Mouse (Mus musculus): ENCODE results near the gene Cdhr3. TPM values are rescaled to one million over a fixed set of nuclear protein-coding genes. Genes with fewer than 3 reads are reported as not detected.
A peak's percentile ranks its signal among the peaks of the same experiment; 100 is the strongest.
"Not testable (repeated sequence)": the region's sequence is repeated elsewhere in the genome, so short reads cannot be mapped to it uniquely, and the experiment has no call there.

Gene Cdhr3
- polyA plus RNA-seq, 1 experiment from 2014 or later: not detected

- Histone ChIP-seq H3K9ac (no peak overlapping the region), H3K9me3 (no peaks in the 10 kb centered on the region), H3K27ac (no peak overlapping the region), H3K36me3 (no peaks in the 10 kb centered on the region), H3K4me3 (replicated peaks) (no peak overlapping the region), H3K4me1 (replicated peaks) (no peaks in the 10 kb centered on the region; the same call in 1 of the 2 replicates), H3K4me2 (replicated peaks) (no peak overlapping the region), H3K27me3 (replicated peaks) (no peaks in the 10 kb centered on the region)
- 83% methylated on average over 6 of the region's 6 CpGs for WGBS
- peak; percentile 7; the same call in 1 of the 2 replicates for ATAC-seq
Observed at GRCm38 (mm10) chr12:33009206-33009966, 83.3 kb downstream of the Cdhr3 start.

- Histone ChIP-seq H3K9ac (no peak overlapping the region), H3K9me3 (no peaks in the 10 kb centered on the region), H3K4me3 (replicated peaks) (no peak overlapping the region), H3K27me3 (replicated peaks) (no peaks in the 10 kb centered on the region), H3K36me3 (no peaks in the 10 kb centered on the region), H3K4me2 (replicated peaks) (no peak overlapping the region), H3K27ac (0 out of 2 replicates have a peak overlapping the region, but pooled peaks have one; percentile 32), H3K4me1 (replicated peaks) (no peaks in the 10 kb centered on the region; the same call in 1 of the 2 replicates)
- ATAC-seq: peak; percentile 84
- 48% methylated on average over 7 of the region's 7 CpGs for WGBS
Observed at GRCm38 (mm10) chr12:33008305-33009110, 84.2 kb downstream of the Cdhr3 start.

GRCm38 (mm10) chr12:33007176-33007575 is 85.5 kb downstream of the Cdhr3 start:
- Histone ChIP-seq H3K27me3 (replicated peaks) (no peaks in the 10 kb centered on the region), H3K4me3 (replicated peaks) (no peak overlapping the region), H3K4me1 (replicated peaks) (no peaks in the 10 kb centered on the region; the same call in 1 of the 2 replicates), H3K9me3 (no peaks in the 10 kb centered on the region), H3K36me3 (no peaks in the 10 kb centered on the region), H3K4me2 (replicated peaks) (no peak overlapping the region), H3K27ac (no peak overlapping the region), H3K9ac (no peak overlapping the region)
- ATAC-seq: no peak
- 92% methylated on average over 2 of the region's 2 CpGs for WGBS

GRCm38 (mm10) chr12:33005858-33006257 is 86.8 kb downstream of the Cdhr3 start:
- no peaks in the 10 kb centered on the region; the same call in 1 of the 2 replicates for H3K4me1 ChIP-seq (replicated peaks)
- 68% methylated on average over 5 of the region's 5 CpGs for WGBS
- H3K9ac ChIP-seq: no peak overlapping the region
- H3K4me3 ChIP-seq (replicated peaks): no peak overlapping the region
- H3K9me3 ChIP-seq: no peaks in the 10 kb centered on the region
- no peaks in the 10 kb centered on the region for H3K36me3 ChIP-seq
- H3K27ac ChIP-seq: no peak overlapping the region
- no peaks in the 10 kb centered on the region for H3K27me3 ChIP-seq (replicated peaks)
- H3K4me2 ChIP-seq (replicated peaks): no peak overlapping the region
- no peak for ATAC-seq

- ATAC-seq: 0 out of 2 replicates have a peak, but pooled peaks have one; percentile 18
- no peaks in the 10 kb centered on the region for H3K27me3 ChIP-seq (replicated peaks)
- H3K9me3 ChIP-seq: no peaks in the 10 kb centered on the region
- no peak overlapping the region for H3K4me3 ChIP-seq (replicated peaks)
- H3K4me1 ChIP-seq (replicated peaks): no peaks in the 10 kb centered on the region; the same call in 1 of the 2 replicates
- H3K9ac ChIP-seq: no peak overlapping the region
- no peak overlapping the region for H3K27ac ChIP-seq
- H3K36me3 ChIP-seq: no peaks in the 10 kb centered on the region
- WGBS: 54% methylated on average over 8 of the region's 8 CpGs
- no peak overlapping the region for H3K4me2 ChIP-seq (replicated peaks)
Observed at GRCm38 (mm10) chr12:33003339-33003965, 89.2 kb downstream of the Cdhr3 start.

GRCm38 (mm10) chr12:33000402-33000801 is 92.3 kb downstream of the Cdhr3 start:
- Histone ChIP-seq H3K9ac (no peak overlapping the region), H3K27me3 (replicated peaks) (no peaks in the 10 kb centered on the region), H3K4me2 (replicated peaks) (no peak overlapping the region), H3K36me3 (no peaks in the 10 kb centered on the region), H3K4me1 (replicated peaks) (no peaks in the 10 kb centered on the region), H3K4me3 (replicated peaks) (no peak overlapping the region), H3K9me3 (no peaks in the 10 kb centered on the region), H3K27ac (no peak overlapping the region)
- ATAC-seq: no peak
- 64% methylated on average over 4 of the region's 4 CpGs for WGBS

- ATAC-seq; H3K4me2 ChIP-seq (replicated peaks); H3K36me3 ChIP-seq; H3K4me1 ChIP-seq (replicated peaks); H3K27ac ChIP-seq; H3K4me3 ChIP-seq (replicated peaks); H3K9me3 ChIP-seq; H3K27me3 ChIP-seq (replicated peaks); H3K9ac ChIP-seq: not testable (repeated sequence)
- 38% methylated on average over 3 of the region's 3 CpGs for WGBS
Observed at GRCm38 (mm10) chr12:32999778-33000177, 92.9 kb downstream of the Cdhr3 start.

GRCm38 (mm10) chr12:32998766-32999165 is 93.9 kb downstream of the Cdhr3 start:
- Histone ChIP-seq H3K27ac (no peak overlapping the region), H3K4me2 (replicated peaks) (no peak overlapping the region), H3K4me1 (replicated peaks) (no peaks in the 10 kb centered on the region), H3K9ac (no peak overlapping the region), H3K9me3 (no peaks in the 10 kb centered on the region), H3K27me3 (replicated peaks) (no peaks in the 10 kb centered on the region), H3K4me3 (replicated peaks) (no peak overlapping the region), H3K36me3 (no peaks in the 10 kb centered on the region)
- WGBS: 56% methylated on average over 5 of the region's 5 CpGs
- ATAC-seq: no peak

- no peak overlapping the region for H3K4me2 ChIP-seq (replicated peaks)
- no peaks in the 10 kb centered on the region for H3K9me3 ChIP-seq
- H3K27me3 ChIP-seq (replicated peaks): no peaks in the 10 kb centered on the region
- no peak overlapping the region for H3K4me3 ChIP-seq (replicated peaks)
- H3K9ac ChIP-seq: no peak overlapping the region
- H3K4me1 ChIP-seq (replicated peaks): no peaks in the 10 kb centered on the region
- no peak overlapping the region for H3K27ac ChIP-seq
- H3K36me3 ChIP-seq: no peaks in the 10 kb centered on the region
- no peak for ATAC-seq
- 72% methylated on average over 4 of the region's 4 CpGs for WGBS
Observed at GRCm38 (mm10) chr12:32995081-32995834, 97.4 kb downstream of the Cdhr3 start.

GRCm38 (mm10) chr12:32994081-32994480 is 98.6 kb downstream of the Cdhr3 start:
- Histone ChIP-seq H3K27me3 (replicated peaks) (no peaks in the 10 kb centered on the region), H3K4me1 (replicated peaks) (no peaks in the 10 kb centered on the region), H3K9me3 (no peaks in the 10 kb centered on the region), H3K36me3 (no peaks in the 10 kb centered on the region), H3K27ac (no peak overlapping the region), H3K4me3 (replicated peaks) (no peak overlapping the region), H3K4me2 (replicated peaks) (no peak overlapping the region), H3K9ac (no peak overlapping the region)
- 71% methylated on average over 5 of the region's 5 CpGs for WGBS
- ATAC-seq: no peak

GRCm38 (mm10) chr12:32989731-32990130 is 102.9 kb downstream of the Cdhr3 start:
- Histone ChIP-seq H3K9ac (no peak overlapping the region), H3K4me1 (replicated peaks) (no peaks in the 10 kb centered on the region), H3K36me3 (no peaks in the 10 kb centered on the region), H3K4me2 (replicated peaks) (peak overlapping the region; percentile 11; the same call in 1 of the 2 replicates), H3K4me3 (replicated peaks) (no peak overlapping the region), H3K27me3 (replicated peaks) (no peaks in the 10 kb centered on the region), H3K9me3 (no peaks in the 10 kb centered on the region), H3K27ac (no peak overlapping the region)
- ATAC-seq: peak; percentile 51; the same call in 1 of the 2 replicates
- WGBS: 56% methylated on average over 12 of the region's 12 CpGs
